Mouse (Mus musculus): Measurements from ENCODE around the gene Sema3b.

Sema3b gene

DNA sequence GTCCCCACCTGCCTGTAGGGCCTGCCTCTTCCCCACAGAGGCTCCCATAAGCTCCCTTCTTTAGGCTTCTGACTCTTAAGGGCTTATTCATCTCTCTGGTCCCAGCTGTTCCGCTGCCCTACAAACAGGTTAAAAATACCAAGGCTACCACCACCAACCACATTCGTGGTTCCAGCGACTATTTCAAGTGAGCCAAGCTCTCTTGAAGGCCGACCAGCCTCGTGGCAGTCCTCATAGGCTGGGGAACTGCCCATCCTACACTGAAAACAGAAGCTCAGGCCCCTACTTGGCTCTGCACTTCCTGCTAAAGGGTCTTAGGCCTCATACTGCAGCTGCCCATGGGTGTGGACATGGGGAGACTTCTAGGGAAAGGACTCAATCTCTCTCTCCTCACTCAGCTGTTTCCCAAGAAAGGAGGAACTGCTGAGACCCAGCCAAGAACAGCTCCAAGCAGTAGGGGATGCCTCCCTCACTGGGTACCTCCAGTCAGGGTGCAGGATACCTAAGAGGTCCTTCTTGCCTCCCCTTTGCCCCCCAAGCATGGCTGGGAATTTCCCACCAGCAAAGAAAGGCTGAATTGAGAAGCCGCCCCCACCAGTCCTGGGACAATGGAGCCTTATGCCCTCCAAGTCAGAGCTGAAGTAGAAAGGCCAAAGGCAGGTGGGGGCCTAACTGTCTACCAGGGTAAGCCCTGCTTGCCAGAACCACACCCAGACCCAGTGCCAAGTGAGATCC lies 2.6 kb upstream of the Sema3b start:
- DNase-seq, result no peak

DNA sequence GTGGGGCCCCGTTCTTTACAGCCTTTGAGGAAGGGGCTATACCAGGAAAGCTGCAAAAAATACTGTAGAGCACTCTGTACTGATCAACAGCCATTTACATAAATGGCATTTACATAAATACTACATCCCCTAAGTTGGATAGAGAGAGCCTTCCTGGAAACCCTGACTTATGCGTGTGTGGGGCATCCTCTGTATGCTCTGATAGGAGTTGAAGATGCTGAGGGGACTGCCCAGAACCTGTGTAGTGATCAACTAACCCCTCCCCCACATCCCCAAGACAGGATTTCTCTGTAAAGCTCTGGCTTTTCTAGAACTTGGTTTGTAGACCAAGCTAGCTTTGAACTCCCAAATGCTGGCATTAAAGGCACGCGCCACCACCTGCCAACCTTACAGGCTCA lies 403 bp upstream of the Sema3b start:
- DNase-seq, result no peak

DNA sequence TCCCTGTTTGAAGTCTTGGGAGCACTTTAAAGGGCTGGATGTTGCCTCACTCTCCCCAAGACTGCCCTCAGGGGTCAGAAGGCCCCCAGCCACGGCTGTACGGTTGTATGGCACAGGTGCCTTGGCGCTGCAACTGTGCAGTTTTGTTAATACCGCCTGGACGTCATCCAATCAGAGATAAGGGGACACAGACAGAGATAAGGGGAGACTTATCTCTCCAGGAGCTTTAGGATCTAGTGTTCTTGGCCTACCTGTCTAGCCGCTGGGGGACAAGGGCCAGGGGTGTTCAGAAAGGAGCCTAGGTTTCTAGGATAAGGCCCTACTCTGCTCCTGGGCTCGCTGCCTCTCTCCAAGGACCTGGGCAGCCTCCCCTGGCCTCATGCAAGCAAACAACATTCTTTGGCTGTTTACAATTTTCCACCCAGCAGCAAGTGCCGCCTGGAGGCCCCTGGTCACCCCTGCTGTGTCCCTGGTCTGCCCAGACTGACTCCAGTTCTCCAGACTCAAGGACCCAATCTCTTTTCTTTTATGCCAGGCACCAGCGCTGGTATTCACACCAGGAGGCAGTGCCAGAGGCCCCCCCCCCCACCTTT lies 1.3 kb downstream of the Sema3b start:
- DNase-seq, result no peak

DNA sequence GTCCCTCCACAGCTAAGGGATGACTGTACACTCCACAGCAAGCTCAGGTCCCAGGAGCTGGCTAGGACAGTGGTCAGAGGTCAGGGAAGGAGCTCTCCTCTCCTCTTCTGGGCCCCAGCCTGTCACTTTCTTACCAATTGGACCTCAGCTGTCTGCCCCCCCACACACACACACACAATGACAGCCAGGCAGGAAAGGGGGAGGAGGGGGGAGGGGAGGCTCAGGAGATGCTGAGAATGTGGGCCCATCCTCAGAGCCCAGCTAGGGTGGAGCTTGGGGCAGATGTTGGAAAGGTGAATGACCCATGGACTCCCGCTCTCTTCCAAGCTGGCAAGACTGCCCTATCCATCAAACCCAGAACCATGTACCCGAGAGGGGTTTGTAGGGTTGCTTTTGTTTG lies 2.0 kb downstream of the Sema3b start:
- DNase-seq, result no peak

DNA sequence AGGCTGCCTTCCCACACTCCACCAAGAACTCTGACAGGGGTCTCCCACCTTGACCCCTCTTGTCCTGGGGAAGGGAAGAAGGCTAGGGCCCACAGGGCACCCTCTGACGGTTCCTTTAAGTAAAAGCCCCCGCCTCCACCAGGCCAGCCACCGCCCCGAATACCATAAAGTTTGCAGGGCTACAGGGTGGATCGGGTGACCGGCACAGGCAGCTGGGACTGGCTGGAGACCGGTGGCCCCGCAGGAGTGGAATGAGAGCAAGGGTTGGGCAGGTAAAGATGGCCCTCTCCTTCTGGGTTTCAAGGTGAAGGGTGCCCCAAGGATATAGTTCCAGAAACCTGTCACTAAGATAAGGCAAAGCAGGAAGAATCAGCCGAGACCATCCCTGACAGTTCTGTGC lies 2.4 kb downstream of the Sema3b start:
- DNase-seq, result no peak

DNA sequence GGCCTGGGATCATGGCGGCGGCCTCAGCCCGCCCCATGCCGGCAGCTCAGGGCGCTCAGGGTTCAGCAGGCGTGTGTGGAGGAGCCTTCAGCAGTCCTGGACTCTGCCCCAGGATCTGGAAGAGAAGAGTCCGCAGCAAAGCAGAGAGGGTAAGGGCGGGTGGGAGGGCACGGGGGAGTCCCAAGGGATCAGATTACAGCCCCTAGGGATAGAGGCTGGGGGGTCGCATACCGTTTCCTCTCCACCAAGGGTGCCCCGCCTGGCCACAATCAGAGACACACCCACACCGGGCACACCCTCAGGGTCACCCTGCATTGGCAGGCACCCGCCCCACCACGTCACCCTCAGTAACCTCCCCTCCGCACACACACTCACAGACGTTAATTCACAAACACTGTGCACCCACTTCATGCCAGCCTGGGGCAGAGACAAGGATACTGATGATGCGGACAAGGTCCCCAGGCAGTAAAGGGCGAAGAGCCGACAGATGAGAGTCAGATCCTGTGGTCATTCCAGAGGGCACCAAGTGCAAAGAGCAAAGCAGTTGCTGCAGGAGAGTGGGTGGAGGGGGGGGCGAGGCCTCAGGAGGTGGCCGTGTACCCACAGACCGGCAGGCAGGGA lies 3.9 kb downstream of the Sema3b start:
- DNase-seq, result no peak

DNA sequence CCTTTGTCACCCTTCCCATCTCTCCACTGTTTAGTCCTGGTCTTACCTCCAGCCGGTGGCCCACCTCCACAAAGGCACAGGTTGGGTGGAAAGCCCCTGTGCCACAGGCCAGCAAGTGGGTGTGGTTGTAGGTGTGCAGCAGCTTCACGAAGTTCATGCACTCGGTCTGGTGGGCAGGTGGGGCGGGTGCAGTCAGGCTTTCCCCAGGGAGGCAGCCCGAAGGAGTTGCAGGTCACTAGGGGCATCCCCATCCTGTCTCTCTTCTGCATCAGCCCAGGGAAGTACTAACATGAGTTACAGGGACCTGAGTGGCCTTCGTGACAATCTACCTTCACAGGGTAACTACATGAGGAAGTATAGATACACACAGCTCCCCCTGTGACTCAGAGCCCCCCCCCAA lies 5.8 kb downstream of the Sema3b start:
- peak in 1 of 2 experiments; percentile 33 for DNase-seq

DNA sequence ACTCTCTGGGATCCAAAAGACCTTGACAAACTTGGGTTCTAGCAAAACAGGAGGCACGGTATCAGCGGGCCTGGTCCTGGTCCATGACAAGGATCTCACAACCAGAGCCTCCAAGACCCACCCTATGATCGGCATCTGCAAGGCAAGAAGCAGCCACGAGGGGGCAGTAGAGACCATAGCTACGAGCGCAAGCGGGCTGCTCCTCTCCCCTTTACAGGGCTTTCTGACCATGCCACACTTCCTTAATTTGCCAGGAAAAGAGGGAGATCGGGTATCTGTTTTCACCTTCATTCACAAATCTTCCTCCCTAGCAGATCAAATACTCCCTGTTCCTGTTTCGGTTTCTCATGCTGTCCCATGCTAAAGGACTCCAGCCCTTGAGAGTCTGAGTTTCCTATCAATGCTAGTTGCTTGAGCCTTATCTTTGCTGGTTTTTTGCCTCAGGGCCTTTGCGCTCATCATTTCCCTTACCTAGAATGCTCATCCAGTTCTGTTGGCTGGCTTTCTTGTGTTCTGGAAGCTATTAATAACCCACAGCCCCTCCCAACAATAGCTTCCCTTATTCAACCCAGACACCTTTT lies 6.9 kb downstream of the Sema3b start:
- peak; percentile 76 to 93 for DNase-seq

DNA sequence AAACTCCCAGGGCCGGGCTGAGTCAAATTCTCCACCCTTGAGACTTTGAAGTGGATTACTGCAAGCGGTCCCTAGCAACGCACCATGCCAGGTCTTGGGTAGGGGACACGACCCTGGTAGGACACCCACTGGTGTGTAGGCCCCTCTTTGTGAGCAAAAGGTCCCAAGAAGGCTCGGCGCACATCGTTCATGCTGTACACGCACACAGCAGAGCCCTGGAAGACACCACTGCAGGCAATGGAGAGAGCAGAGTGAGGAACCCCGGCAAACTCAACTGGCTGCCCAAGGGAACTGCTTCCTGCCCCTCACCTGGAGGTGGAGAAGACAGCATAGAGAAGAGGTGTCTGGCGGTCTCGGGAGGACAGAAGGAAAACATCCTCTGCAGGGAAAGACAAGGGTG lies 7.8 kb downstream of the Sema3b start:
- DNase-seq, result no peak

DNA sequence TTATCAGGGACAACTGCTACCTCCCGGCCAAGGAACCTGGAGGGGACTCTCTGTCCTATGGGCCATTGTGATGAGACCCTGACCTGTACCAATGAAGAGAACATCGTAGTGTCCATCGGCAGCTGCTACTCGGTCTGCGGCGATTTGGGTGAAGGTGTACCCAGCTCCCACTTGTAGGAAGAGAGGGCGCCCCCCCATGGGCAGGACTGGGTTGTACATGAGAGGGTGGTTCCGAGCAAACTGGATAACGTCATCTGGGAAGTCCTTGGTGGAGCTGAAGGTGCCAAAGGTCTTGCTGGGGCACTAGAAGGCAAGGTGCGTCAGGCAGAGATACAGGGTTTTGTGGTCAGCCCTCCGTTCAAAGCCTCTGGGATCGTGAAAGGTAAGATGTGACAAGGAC lies 8.3 kb downstream of the Sema3b start:
- no peak for DNase-seq

DNA sequence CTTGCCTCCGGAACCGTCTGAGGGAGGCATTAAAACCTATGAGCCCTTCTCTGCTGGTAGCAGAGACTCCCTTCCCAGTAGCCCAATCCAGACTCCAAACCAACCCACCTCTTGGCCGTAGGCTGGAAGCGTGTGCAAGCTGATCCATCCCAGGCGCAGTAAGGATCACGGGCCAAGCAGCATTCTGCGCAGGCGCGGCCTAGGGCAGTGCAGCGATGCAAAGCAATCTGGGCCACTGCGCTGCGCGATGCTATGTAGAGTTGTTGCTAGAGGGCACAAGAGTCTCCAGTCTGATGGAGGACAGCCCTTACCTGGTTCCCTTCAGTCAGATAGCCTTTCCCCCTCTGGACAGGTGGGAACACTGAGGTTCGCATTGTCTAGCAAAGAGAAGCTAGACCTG lies 9.2 kb downstream of the Sema3b start:
- DNase-seq, result no peak

DNA sequence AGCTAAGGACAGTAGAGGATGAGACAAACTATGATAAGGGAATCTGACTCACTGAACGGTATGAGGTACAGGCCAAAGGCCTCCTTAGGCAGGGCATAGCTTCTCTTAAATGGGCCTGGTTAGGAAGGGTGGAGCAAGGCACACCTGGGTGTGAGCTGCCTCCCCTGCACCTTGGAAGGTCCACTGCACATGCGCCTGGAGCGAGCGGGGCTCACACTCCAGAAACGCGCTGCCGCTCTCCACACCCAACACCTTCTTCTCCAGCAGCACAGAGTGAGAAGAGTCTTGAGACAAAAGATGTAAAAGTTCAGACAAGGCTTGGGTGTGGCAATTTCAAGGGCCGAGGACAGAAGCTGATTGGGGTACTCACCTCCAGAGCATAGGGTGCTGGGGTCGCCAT lies 9.6 kb downstream of the Sema3b start:
- DNase-seq, result no peak

DNA sequence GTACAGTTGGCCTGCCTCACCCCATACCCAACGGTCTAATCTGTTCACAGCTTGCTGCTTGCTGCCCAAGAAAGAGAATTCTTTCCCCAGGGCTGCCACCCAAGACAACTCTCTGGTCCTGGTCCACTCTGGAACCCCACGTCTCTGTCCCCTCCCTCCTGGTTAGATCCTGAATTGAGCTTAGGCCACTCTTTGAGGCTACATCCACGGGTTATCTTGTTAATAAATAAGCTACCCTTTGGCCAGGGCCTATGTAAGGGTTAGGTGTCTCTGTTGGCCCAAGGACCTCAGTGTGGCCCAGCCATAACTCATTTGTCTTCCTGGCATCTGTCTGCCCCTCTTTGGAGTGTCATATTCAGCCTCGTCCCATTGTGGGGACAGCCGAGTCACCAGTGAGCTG lies 10.6 kb downstream of the Sema3b start:
- DNase-seq, result no peak

DNA sequence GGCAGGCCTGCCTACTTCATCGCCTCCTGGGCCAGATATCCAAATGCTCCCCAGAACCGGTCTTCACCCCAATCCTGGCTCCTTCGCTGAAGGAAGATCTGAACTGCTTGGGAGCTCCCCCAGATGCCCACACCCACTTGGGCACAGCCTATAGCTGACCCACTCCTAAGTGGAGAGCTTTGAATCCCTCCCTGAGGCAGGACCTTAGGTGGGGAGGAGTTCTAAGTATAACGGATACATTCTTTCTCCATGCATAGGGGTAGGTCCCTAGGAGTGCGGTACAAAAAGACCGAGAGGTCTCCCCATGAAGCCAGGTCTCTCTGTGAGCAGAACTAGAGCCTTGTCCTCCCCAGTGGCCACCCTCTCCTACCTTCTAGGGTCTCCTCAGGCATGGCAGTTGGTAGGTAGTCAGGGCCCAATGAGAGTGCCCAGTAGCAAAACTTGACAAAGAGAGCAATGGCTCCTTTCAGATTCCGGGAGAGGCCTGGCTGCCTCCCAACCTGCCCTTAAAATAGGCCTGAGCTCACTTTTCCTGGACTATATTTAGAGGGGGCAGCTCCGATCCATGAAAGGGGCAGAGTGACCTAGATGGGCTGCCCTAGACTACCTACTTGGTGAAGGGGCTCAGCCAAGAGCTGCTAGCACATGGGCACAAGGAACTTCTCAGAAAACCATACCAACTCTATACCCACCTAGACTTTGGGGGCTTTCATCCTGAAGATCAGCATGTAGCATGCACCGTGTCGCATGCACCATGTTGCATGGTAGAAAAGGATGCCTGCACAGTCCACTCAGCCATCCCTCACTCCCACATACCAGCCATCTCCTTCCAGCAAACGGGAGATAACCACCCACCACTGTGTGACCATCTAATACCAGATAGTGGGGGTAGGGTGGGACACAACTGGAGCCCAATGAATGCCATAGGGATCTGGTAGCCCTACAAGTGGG lies 12.1 kb downstream of the Sema3b start:
- DNase-seq, result no peak

DNA sequence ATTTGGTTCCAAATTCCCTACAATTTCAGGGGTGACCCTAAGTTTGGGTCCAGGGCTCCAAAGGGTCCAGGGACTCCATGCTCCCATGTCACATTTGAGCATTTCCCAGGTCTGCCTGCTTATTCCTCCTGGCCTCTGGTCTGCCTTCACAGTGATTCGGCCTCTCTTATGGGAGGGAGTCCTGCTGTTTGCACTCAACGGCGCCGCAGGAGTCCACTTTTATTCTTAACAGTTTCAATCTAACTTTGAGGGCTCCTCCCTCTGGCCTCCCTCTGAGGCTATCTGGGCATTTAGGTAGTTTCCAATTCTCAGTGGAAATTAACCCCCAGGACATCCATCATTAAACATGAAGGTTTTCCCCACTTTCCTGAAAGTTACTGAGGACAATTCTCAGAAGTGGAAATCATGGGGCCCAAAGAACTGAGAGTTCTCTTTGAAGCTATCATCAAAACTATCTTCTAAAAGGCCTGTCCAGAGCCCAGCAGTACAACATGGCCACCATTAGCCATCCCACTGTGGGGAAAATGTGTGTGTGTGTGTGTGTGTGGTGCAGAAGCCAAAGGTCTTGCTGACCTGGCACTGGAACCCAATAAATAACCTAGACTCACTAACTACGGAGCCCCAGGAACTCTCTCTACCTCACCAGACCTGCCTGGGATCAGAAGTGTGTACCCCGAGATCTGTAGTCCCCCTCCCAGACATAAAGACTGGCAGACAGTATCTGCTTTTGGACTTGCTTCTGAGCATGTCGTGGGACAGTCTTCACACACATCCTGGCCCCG lies 14.6 kb downstream of the Sema3b start:
- DNase-seq, result no peak

DNA sequence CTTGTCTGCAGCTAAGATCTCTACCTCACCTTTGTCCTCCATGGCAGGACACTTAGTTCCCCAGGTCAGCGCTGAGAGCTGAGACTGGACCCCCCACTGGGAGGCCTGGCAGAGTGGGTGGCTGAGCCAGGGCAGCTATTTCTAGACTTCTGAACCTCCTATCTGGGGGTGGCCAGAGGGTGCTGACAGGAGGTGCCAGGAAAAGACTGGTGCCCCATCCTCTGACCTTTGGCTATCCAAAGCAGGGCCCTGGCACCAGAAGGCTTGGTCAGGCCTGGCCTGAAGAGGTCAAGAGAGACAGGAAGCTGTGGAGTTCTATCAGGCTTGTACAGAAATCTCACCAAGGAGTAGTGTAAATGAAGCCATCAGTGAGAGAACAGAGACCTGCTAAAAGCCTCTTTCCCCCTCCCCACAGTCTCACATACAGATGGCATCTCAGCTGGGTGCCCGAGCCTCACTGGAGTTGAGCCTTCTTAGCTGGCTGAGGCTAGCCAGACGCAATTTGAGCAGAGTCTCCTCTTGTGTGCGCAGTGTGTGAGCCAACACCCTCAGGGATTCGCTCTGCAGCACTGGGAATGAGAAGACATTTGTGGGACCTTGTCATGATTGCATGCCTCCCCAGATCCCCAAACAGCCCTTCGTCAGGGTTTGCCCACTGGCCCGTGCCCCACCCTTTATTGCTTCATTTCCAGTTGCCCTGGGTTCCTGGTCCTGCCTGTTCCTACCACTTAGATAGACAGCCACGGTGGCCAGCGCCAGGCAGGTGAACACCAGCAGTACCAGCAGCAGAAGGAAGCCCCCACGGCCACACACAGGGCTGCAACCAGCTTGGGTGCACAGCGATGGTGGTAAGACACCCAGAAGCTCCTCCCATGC lies 15.7 kb downstream of the Sema3b start:
- DNase-seq, result no peak

DNA sequence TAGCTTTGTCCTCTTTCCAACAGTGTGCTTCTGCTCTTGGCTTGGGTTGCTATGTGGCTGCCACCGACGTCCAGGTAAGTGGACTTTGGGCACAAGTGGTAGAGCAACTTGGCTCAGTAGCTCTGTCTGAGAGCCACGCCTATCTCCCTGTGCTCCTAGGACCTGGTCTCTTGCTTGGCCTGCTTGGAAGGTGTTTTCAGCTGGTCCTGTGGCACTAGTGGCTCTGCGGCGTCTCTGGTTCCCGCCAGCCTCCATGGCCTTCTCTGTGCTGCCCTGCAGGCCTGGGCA lies 18.3 kb downstream of the Sema3b start:
- DNase-seq, result no peak

DNA sequence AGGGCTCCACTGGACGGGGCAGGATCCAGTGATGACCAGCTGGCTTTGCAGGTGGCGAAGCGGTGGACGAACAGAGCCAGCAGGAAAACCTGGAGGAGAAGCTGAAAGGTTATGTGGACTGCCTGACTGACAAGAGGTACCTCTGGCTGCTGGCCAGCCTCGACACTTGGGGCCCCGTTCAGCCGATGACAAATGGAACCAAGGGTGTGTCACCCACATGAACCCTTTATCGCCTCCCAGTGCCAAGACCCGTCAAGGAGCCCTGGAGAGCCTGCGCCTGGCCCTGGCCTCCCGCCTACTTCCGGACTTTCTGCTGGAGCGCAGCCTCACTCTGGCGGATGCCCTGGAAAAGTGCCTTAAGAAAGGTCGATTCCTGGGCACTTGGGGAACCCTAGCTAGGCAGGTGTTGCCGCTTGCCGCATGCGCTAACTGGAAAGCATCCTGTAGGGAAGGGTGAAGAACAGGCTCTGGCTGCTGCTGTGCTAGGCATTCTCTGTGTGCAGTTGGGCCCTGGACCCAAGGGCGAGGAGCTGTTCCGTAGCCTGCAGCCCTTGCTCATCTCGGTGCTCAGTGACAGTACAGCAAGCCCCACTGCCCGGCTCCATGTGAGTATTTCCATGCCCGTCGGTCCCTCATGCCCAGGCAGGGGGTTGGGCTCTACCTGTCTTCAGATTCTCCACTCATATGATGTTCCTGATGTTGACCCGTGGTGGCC lies 18.8 kb downstream of the Sema3b start:
- DNase-seq, result no peak

DNA sequence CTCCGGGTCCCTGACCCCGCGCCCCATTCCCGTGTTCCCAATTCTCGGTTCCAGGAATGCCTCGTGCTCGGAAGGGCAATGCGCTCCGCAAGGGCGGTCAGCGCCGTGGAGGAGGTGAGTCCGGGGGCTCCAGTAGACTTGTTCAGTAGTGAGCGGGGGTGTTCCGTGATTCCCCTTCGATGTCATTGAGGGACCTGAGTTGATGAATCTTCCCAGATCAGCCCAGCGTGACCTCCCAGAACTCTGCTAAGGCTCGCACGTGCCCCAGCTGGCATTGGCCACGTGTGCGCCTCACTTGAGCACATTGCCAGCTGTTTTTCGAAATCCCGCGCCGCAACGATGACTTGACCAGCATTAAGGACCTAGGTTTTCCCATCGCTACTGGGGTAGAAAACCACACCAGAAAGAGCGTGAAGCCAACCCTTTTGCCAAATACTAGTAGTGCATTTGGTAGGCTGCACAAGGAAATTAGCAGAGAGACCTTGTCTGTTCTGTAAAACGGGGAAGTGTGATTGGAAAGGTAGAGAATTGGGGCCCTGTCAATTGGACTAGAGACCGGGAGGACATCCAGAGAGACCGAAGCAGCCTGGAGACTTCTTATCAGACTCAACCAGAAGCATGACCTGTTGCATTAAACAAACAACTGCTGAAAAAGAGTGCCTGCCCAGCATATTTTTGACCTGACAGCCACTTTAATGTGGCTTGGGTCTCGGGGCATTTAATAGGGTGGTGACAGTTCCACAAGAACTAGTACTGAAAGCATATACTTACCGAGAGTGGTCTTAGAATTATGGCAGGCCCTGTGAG lies 21.0 kb downstream of the Sema3b start:
- DNase-seq, result no peak
